Mouse (Mus musculus): ENCODE measurements around the gene Arid5b.

Gene Arid5b

GRCm38 (mm10) chr10:68269789-68270188, 8.8 kb downstream of the Arid5b start:
- no peak for DNase-seq (ENCODE audit: low read depth, low spot score)

DNA sequence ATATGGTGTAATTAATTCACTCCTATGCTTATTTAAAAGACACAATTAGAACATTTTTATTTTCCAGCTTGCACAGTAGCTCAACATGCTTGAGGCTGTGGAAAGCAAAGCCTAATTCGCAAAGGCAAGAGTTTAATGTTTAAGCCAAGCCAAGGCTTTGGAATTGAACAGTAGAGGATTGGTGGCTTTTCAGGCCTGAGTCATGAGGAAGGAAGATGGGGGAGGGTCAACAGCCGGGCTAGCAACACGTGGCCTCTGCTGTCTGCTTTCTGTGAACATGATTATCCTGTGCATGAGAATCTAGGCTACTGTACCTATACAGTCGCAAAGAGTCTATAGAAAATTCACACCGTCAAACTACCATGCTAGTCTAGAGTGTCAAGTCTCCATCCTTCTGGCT, 9.9 kb downstream of the Arid5b start:
- DNase-seq (ENCODE audit: low read depth, low spot score) = peak; percentile 40

DNA sequence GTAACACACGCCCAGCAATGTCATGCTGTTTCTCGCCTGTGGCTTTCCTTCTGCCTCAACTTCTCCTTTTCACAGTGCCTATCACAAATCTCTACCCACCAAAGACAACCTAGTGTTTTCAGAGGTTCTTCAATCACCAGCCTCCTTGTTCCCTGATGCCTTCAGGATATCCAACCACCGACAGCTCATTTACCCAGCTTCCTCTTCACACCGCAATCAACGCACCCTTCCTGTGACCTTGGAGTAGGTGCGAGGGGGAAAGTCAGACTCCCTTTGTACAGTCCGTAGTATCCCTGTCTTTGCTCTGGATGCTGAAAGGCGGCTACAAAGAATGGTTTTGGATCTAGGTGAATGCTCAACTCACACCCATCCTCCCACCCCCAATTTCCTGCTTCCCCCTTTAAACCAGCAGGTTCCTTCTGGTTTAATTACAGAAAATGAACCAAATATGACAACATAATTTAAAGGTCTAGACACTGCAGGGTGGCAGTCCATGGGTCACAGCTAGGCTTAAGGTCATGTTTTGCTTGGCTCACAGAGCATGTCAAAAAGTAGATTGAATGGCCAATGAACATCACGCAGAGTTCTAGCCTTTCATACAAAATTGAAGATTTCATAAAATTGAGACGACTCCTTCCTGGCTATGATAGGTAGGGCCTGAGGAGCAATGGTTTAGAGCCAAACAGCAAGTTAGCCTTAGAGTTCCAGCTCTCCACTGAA, 14.4 kb downstream of the Arid5b start:
- DNase-seq (ENCODE audit: low read depth, low spot score) = peak; percentile 68

- no peak for DNase-seq (ENCODE audit: low read depth, low spot score)
These were observed 15.1 kb downstream of the Arid5b start for GRCm38 (mm10) chr10:68263296-68263968.

DNA sequence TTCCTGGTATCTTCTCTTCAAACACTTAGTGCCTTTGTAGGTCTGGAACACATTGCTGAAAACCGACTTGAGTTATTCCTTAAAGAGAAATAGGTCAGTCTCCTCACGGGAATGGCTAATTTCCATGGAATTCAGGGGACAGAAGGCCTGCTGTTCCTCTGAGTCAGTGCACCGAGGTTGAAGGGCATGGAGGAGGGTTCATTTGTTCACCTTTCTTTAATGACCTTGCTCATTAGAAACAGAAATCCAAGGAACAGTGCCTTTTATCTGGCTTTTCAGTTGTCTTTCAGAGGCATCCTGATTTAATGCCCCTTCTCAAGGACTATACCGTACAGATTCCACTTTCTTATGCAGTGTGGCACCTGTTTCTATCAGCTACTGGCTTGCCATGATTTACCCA, 18.9 kb downstream of the Arid5b start:
- peak; percentile 87 for DNase-seq (ENCODE audit: low read depth, low spot score)

DNA sequence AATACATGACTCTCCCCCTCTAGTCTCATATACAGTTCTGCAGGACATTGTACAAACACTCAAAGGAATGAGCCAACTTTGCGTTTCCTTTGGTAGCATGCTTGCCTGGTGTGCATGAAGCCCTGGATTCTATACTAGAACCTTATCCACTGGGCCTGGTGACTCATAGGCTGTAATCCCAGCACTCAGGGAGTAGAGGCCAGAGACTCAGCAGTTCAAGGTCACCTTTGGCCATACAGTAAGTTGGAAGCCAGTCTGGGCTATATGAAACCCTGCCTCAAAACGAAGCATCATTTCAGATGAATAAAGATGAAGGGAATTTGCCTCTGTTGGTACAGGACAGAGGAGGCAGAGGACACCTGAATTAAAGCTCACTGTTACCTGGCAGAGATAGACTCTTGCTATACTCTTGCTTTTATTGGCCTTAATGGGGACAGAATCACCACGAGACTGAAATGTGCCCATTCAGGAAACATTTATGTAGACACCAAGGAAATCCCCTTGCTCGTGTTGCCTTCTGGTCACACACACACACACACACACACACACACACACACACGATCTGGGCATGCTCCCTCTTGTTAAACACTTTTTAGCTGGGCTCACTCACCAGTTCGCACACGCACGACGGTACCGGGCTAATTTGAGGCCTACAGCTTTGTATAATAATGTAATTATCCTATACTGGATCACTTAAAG, 21.0 kb downstream of the Arid5b start:
- DNase-seq (ENCODE audit: low read depth, low spot score) = peak; percentile 30

GRCm38 (mm10) chr10:68256134-68256533, 22.4 kb downstream of the Arid5b start:
- DNase-seq (ENCODE audit: low read depth, low spot score) = no peak

- peak; percentile 38 for DNase-seq (ENCODE audit: low read depth, low spot score)
These were observed 25.0 kb downstream of the Arid5b start for GRCm38 (mm10) chr10:68253452-68254117.

DNA sequence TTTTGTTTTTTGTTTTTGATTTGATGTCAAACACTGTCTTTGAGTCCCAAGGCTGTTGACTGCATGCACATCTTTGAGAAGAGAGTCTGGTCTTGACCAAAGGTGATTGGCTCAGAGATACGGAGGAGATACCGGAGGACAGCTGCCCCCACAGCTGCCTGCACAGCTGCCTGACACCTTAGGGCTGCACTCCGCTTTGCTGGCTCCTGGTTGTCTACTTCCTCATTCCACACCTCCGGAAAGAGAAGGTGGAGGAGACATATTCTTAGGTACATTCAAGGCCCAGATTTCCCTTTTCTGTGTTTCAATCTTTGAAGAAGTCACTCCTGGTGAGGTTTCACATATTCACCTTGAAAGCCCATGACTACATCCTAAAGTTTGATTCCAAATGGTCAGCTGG, 25.9 kb downstream of the Arid5b start:
- no peak for DNase-seq (ENCODE audit: low read depth, low spot score)

GRCm38 (mm10) chr10:68249355-68249782, 29.2 kb downstream of the Arid5b start:
- DNase-seq (ENCODE audit: low read depth, low spot score) = peak; percentile 74

- DNase-seq (ENCODE audit: low read depth, low spot score) = no peak
These were observed 30.1 kb downstream of the Arid5b start for GRCm38 (mm10) chr10:68248281-68249015.

- DNase-seq (ENCODE audit: low read depth, low spot score) = no peak
These were observed 30.9 kb downstream of the Arid5b start for GRCm38 (mm10) chr10:68247490-68248280.

- DNase-seq (ENCODE audit: low read depth, low spot score) = no peak
These were observed 31.8 kb downstream of the Arid5b start for GRCm38 (mm10) chr10:68246603-68247247.

GRCm38 (mm10) chr10:68240804-68241485, 37.6 kb downstream of the Arid5b start:
- no peak for DNase-seq (ENCODE audit: low read depth, low spot score)

DNA sequence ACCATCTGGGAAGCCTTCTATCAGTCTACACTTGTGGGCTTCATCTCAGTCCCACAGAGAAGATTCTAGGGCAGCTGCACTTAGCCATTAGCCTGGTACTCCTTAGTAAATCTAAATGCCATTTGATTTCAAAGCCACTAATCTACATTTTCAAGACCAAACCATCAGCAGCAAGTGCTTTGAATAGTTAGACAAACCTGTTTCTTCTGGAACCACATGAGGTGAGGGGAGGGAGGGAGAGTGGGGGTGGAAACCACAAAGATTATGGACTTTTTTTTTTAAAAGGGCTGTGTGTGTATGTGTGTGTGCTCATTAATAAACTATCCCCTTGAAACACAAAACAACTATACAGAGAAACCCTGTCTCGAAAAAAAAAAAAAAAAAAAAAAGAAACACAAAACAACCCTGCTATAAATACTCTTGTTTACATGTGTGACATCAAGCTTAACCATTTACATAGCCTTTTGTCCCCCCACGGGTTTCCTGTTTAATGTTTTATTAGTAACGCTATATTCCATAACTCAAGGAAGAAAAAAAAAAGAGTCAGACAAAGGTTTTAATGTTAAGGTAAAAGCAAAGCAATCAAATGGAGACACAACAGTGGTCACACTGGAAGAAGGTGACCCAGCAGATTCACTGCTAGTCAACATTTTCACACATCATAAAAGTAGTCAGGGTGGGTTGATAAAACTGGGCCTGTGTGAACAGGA, 38.3 kb downstream of the Arid5b start:
- peak; percentile 60 for DNase-seq (ENCODE audit: low read depth, low spot score)

DNA sequence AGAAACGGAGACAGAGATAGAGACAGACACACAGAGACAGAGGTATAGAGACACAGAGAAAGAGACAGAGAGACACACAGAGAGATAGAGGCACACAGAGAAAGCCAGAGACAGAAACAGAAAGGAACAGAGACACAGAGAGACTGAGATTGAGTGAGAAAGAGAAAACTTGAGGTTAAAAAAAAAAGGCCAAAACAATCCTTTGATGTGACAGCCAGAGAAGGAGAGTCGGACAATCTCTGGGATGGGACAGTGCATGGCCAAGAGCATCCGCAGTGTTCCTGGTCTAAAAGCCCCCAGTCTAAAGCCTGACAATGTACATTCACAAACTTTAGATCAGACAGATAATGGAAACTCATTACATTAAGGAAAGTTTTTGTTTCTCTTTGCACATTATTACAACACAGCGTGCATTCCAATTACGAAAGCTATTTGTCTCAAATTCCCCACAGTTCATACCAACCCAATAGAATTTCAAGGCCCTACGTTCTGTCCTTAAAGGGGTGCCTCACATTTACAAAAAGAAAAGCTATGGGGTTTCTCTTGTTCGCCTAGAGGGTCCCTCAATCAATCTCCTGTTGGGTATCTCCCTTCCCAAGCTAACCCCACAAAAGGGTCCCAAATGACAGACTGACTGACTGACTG, 39.0 kb downstream of the Arid5b start:
- DNase-seq (ENCODE audit: low read depth, low spot score) = no peak

DNA sequence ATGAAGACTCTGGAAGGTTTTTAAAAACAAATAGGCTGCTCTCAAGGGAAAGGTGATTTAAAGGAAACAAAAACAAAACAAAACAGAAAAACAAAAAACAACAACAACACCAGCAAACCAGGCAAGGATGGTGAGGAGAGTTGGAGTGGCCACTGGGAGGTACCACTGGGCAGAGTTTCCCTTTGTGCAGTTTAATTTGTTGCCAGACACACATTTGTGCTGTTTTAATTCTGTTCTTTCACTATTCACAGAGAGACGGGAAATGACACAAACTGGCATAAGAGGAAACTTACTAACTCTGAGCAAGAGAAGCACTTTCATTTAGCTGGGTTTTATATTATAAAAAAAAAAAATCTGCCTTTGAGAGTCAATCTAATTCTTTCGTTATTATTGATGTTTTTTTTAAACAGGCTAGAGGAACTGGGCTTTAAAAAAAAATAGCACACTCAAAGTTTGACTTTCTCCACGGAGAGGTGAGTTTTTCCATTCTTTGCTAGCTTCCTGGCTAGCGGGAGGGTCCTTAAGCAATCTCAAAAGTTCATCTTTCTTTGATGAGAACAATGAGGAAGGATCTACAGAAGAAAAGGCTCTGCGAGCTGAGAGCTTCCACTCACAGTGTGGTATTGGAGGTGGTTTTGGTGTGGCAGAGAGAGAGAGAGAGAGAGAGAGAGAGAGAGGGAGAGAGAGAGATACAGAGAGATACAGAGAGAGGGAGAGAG, 39.7 kb downstream of the Arid5b start:
- peak; percentile 36 for DNase-seq (ENCODE audit: low read depth, low spot score)

DNA sequence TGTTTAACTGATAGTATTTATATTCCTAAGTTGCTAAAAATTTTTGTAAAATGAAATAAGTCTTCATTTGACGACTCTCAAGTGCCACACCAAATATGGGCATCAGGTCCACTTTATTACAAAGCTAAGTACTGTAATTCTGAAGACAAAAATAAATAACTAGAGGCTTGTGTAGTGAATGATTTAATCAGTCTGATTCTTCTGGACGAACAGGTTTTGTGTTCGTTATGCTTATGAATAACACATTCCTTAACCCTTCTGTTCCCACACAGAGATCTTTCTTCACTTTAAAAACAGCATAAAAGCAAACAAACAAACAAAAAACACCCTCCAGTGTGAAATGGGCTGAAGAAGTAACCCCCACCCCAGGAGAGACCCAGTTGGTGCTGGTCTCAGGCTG, 40.4 kb downstream of the Arid5b start:
- DNase-seq (ENCODE audit: low read depth, low spot score) = no peak
